Mouse (Mus musculus): ENCODE data around the gene Med28.

Gene Med28

GRCm38 (mm10) chr5:45513511-45513910 lies 6.5 kb upstream of the Med28 start:
- DNase-seq: no peak

- no peak for DNase-seq
Measured at GRCm38 (mm10) chr5:45514599-45514998, 5.4 kb upstream of the Med28 start.

DNA sequence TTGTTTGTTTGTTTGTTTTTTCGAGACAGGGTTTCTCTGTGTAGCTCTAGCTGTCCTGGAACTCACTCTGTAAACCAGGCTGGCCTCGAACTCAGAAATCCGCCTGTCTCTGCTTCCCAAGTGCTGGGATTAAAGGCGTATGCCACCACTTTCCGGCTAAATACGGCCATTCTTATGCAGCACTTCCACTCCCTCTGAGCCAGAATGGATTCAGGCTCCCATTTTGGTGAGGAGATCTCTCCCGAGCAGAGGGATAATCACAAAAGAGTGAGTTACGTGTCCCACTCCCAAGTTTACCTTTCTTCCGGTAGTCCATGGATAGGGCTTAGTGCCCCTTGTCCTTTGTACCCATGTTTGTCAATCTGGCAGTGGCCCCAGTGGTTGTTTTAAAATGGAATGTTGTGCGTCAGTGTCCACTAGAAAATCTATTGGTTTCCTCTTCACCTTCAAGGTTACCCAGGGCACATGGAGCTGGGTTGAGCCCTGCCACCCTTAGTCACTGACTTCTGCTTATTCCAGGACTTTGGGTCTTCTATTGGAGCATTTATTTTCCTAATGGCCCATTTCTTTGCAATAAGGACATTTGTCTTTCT lies 4.8 kb upstream of the Med28 start:
- DNase-seq: no peak

DNA sequence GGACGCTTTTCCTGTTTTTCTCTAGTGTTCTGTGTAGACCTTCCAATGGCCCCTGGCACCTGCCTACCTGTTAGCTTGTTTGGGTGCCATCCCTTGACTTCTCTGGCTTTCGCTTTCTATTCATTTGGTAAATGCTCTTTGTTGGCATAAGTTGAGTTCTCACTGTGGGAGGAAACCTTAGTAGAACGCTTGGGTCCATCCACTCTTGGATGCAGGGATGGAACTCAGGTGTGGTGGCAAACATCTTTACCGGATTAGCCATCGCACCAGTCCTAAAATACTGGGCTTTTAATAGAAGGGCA lies 731 bp downstream of the Med28 start:
- DNase-seq: no peak

GRCm38 (mm10) chr5:45521601-45522000 lies 1.6 kb downstream of the Med28 start:
- no peak for DNase-seq

DNA sequence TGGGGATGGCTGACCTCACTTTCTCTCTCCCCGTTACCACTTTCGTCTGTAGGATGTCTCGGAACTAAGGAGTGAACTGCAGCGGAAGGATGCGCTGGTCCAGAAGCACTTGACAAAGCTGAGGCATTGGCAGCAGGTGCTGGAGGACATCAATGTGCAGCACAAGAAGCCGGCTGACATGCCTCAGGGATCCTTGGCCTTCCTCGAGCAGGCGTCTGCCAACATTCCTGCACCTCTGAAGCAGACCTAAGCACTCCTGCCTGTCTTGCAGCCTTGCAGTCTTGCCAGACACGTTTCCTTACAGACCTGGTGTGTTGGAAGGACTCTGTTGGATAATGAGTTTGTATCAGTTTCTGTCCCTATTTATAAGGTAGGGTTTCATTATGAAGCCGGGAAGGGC lies 5.1 kb downstream of the Med28 start:
- no peak for DNase-seq

DNA sequence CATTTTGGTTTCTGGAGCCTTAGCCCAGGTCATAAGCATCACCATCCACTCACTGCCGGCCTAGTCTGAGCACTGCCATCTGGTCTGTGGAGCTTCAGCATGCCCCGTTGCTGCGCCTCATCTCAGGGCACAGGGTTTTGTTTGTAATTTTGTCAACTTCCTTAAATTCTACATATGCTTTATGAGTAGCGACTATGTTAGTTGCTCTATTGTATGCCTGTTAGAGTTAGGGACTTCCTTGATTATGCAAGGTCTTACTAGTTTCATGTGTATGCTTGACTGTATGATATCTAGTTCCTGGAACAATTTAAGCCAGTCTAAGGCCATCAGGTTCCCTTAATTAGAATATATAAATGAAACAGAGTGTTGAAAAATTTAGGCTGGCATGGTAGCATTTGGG lies 6.3 kb downstream of the Med28 start:
- no peak for DNase-seq

GRCm38 (mm10) chr5:45529696-45530095 lies 9.7 kb downstream of the Med28 start:
- no peak for DNase-seq

DNA sequence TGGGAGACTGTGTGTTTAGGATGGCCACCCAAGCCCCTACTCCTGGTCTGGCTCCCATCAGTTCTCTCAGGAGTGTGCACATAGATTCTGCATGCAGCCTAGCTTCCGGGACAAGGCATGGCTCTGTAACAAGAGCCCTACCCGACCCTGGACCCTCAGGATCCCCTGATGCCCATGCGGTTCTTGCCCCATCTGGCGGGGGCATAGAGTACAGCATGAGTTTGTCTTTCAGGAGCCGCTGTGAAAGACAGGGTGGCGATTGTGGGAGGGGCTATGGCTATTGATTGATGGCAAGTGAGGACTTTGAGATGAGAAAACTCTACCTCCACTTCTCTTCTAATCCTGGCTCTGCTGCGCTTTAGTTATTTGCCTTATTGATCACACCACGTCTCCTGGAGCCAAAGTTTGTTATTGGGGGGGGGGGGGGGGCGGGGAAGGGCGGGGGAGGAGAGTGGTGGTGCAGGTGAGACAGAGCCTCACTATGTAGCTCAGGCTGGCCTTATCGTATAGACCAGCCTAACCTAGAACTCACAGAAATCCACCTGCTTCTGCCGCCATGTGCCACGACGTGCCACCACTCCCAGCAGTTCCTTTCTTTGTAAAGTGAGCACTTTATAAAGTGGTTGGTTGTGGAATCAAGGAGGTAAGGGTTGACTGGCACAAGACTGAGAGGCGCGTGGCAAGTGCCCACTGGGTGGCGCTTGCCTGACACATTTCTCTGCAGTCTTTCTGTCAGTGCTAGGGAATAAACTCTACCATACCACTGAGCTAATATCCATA lies 14.5 kb downstream of the Med28 start:
- peak; percentile 44 to 64 for DNase-seq

GRCm38 (mm10) chr5:45535177-45535576 lies 15.1 kb downstream of the Med28 start:
- no peak for DNase-seq

- no peak for DNase-seq
Measured at GRCm38 (mm10) chr5:45539502-45539901, 19.5 kb downstream of the Med28 start.

DNA sequence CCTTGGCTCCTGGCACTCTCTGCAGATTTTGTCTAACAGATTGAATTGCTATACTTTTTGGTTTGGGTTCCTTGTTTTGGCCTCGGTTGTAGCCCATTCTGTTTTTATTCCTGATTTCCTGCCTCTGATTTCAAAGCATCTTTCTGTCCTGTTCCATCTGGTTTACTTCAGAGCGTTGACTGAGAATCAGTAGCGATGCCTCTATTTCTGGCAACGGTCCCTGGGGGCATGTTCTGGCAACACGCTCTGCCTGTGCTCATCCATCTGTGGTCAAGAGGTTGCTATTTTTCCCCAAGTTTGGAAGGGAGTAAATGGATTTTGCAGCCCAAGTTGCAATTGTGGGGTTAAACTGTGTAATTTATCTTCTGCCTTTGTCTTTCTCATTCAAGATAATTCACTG lies 23.3 kb downstream of the Med28 start:
- no peak for DNase-seq

DNA sequence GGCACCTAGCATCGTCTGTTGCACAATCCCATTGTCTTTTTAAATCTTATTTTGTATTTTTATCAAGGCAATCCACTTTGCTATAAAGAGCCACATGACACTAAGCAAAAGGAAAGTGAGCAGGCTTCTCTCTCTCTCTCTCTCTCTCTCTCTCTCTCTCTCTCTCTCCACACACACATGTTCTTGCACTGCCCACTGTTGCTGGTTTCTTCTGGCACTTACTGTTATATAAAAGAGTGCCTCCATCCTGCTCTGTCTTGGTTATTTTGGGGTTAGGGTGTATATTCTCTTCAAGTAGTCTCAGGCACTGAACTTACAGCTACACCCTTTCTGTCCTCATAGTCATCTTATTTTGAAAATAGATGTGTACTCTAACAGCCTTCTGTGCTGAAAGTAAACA lies 29.6 kb downstream of the Med28 start:
- DNase-seq: no peak

DNA sequence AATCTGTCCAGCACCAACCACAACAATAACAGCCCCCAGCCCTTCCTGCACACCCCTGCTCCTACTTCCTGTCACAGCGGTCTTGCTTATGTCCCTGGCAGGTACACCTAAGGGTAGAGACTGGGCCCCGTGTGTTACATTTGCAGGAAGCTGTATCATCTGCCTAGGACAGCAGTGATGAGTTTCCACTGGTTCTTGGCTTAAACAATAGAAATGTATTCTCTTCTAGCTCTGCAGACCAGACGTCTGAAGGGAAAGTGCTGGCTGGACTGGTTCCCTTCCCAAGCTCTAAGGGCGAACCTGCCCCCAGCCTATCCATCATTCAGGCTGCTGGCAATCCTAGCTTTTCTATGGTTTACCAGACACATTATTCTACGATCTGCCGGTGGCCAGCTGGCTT lies 44.0 kb downstream of the Med28 start:
- DNase-seq: no peak

DNA sequence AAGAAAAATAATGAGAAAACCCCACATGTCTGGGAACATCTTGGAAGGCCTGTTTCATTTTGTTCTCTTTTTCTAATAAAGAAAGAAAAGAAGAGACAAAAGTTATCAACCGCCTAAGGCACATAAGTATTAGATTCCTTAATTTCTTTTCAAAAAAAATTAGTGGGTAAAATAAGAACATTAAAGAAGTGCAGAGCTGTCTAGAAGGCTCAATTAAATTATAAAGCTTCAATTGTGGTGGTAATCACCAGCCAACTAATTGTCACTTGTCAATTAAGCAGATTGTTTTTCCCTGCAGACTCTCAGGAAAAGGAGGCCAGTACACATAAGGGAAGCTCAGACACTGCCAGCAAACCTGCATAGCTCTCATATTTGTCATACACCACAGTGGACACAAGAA lies 45.8 kb downstream of the Med28 start:
- no peak for DNase-seq

GRCm38 (mm10) chr5:45572816-45573215 lies 52.8 kb downstream of the Med28 start:
- no peak for DNase-seq

- no peak for DNase-seq
Measured at GRCm38 (mm10) chr5:45576716-45577115, 56.7 kb downstream of the Med28 start.

- DNase-seq: no peak
Measured at GRCm38 (mm10) chr5:45577376-45577775, 57.3 kb downstream of the Med28 start.

Data from spleen, adult 18-20 months (tissue).